Mouse (Mus musculus) ovary, postnatal 10 days (tissue): ENCODE measurements around the gene Myo10.

ENCODE experiments used
- DNase-seq: peaks from one replicate; pipeline ENCODE4 v3.0.0; 2022; ENCODE audit warnings: low spot score

Gene Myo10

GRCm38 (mm10) chr15:25723281-25724113 is 101.2 kb downstream of the Myo10 start:
- DNase-seq, result no peak

DNA sequence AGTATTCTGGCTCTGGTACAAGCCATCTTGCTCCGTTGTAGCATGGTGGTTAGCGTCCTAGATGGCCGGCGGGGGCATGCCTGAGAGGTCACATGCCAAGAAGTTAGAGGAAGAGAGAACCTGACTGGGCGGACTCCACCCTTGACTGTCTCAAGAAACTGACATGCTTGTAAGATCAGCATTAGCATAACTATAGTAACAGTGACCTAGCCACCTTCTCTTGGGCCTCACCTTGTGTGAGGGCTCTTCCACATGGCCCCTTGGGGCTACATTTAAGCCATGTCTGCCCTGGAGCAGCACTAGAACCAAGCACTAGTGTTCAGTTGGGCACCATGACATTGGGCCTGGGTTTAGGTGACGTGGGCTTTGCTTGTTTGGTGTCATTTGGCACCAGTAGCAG is 102.2 kb downstream of the Myo10 start:
- DNase-seq, result no peak

DNA sequence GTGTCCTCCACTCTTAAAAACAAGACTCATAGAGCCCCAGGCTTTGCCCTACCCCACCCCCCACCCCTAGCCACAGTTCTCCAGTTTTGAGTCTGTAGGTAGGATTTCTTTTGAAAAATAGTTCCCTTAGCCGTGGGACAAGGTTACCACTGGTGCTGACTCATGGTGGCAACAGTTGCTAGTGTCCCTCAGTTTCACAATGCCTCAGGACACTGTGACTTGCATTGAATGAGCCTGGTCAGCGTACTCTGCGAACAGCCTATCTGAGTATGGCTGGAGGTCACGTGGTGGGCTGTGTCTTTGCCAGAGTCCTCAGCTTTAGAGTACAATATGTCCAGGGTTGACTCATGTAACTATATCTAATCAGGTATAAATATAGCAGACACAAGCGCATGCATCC is 104.5 kb downstream of the Myo10 start:
- DNase-seq, result no peak

GRCm38 (mm10) chr15:25728501-25728900 is 106.2 kb downstream of the Myo10 start:
- no peak for DNase-seq

DNA sequence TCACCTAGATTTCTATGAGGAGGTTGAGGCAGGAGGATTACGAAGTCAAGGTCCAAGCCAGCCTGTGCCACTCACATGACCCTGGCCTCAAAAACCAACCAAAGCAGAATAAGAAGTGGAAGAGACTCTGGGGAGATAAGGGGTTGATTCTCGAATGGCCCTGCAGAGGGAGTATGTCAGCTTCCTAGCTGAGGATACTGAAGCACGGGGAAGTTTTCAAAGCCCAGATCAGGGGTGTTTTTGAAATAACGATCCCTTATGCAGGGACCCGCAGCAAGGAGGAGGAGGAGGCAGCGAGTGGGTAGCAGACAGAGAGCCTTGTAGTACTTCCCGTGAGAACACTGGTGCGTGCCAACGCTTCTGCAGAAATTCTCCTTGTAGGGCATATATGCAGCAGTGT is 108.7 kb downstream of the Myo10 start:
- no peak for DNase-seq

DNA sequence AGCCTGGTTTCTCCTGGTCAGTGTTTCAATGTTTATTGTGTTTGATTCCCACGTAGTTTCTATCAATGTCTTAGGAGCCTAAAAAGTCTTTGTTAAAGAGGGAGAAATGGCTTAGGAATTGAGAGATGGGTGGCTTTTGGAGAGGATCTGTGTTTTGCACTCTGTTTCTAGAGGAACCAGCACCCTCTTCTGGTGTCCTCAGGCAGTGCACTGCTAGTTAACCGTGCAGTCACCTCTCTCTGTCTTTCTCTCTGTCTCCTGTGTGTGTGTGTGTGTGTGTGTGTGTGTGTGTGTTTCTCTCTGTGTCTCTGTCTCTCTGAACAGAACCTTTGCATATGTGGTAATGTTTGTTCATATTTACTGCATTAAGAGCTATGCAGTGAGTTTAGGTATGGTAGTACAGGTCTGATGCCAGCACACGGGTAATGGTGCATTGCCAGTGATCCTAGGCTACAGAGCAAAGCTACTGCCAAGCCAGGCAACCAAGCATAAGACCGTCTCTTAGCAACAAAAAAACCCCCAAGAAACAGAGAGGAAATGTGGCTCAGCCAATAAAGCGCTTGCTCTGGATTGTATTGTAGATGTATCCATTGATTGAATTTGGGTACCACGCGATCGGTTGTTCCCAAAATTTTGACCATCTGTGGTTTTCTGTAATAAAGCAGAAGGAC is 110.6 kb downstream of the Myo10 start:
- no peak for DNase-seq

DNA sequence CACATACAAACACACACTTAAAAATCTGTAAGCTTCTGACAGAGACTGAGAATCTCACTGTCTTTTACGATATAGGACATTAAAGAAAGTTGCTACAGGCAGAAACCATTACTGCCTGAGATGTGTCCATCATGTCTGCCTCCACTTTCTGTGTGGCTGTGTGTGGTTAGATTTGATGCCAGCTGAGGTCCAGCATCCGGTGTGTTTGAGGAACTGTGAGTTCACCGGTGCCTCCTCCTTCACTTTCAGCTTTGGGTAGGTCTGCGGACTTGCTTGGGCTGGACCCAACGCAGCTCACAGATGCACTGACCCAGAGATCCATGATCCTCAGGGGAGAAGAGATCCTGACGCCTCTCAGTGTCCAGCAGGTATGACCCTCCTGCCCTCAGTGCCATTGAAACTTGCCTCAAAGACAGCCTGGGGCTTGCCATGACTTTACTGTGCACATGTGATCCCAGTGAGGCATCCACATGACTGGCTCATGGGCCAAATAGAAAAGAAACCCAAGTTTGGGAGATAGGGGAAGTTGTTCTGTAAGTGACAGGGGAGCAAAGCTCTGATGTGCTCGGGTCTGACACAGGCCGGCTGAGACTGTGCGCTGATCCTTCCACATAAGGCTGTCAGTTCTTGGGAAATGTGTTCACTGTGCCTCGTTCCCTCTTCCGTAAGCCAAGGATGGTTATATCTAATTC is 111.6 kb downstream of the Myo10 start:
- no peak for DNase-seq

DNA sequence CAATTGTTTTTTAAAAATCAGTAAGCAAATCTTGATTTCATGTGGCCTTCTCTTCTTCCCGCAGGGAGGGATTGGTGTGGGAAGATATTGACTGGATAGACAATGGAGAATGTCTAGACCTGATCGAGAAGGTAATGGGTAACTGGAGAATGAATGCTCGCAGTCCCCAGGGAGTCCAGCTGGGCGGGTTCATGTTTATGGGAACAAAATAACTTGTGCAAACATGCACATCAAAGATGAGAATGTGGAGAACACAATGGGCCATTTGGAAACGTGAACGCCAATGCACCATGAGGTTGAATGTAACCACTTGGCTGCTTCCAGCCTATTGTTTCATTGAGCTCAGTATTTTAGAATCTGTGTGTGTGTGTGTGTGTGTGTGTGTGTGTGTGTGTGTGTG is 114.2 kb downstream of the Myo10 start:
- DNase-seq, result no peak

- DNase-seq, result no peak
These were observed 117.9 kb downstream of the Myo10 start for GRCm38 (mm10) chr15:25740271-25740670.

GRCm38 (mm10) chr15:25742196-25742595 is 119.9 kb downstream of the Myo10 start:
- DNase-seq, result no peak

GRCm38 (mm10) chr15:25751510-25751909 is 129.2 kb downstream of the Myo10 start:
- no peak for DNase-seq

DNA sequence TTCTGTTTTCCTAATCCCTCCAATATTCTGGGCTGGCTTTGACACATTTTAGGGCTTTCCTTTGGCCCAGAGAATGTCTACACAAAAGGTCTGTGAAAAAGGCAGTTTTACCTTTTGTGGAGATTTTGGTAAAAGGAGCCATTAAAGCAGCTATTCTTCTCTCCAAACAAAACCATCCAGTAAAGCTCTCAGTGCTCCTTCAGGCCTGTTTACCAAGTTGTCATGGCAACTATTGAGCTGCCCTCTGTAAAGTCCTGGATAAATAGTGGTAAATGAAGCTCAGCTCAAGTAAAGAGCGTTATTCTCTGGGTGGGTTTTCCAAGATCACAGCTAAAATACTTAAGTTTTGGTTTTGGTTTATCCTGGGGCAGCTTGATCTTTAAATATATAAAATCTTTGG is 130.3 kb downstream of the Myo10 start:
- no peak for DNase-seq

DNA sequence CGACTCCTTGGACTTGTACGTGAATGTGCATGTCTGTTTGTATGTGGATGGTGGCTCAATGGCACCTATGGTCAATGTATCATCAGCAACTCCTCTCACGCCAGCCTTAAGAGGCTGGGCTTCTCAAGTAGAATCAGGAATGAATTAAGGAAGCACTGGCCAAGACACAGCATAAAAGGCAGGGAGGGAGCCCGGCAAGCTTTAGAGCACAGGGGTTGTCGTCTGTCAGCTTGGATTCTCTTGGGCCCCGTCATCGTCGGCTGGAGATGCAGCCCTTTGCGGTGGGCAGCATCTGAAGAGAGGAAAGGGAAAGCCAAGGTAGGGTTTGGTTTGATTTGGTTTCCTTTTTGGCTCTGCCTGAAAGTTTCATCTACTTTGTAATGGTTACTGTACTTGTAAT is 130.7 kb downstream of the Myo10 start:
- DNase-seq, result no peak

DNA sequence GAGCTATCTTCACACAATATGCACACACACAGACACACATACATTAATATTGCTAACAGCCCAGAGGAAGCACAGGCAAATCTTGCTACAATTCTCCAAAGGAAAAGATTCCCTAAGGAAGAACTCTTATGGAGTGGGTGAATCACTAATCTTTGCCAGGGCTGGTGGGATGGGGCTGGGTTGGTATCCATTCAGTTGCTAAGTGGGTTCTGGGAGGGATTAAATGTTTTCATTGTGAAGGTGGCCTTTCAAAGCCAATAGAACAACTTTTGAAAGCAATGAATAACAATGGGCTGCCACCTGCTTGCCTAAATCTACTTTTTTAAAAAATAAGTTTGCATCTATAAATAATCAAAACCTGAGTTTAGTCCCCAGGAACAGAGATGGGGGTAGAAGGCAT is 131.6 kb downstream of the Myo10 start:
- no peak for DNase-seq

DNA sequence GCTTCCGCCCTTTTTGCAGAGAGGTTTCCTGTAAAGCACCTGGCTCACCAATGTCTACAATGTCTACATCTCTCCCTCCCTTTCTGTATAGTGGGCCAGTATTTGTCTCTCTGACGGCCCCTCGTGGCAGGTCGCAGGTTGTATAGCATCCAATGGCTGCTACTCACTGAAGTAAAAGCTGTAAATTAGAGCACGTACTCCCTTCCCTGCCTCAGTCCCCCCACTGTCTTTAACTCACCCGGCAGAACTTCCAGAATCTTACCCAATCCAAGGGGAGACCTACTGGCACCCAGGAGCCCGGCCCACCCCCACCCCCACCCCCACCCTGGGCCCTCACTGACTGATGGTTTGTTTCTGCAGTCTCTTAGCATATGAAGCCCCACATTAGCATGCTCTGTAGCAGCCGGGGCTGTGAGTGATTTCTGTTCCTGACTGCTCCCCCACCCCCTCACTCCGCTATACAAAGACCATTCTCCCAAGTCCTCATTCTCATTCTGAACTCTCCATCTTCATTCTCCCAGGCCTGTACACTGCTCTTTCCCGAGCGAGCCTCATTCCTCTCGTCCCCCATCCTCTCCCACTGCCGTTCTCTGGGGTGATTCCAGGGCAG is 132.1 kb downstream of the Myo10 start:
- no peak for DNase-seq

DNA sequence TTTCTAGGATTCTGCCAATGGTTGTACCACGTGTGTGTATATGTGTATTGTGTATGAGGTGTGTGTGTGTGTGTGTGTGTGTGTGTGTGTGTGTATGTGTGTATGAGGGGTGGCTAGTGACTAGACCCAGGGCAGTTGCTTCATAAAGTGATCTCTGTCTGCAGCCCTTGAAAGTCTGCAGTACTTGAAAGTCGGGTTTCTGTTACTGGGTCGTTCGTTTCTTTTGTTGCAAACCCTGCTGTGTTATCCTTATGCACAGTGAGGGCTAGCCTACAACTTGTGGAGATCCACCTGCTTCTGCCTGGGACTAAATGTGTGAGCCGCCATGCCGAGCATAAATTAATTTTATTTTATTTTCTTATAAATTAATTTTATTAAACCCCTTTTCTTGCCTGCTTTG is 133.2 kb downstream of the Myo10 start:
- no peak for DNase-seq

DNA sequence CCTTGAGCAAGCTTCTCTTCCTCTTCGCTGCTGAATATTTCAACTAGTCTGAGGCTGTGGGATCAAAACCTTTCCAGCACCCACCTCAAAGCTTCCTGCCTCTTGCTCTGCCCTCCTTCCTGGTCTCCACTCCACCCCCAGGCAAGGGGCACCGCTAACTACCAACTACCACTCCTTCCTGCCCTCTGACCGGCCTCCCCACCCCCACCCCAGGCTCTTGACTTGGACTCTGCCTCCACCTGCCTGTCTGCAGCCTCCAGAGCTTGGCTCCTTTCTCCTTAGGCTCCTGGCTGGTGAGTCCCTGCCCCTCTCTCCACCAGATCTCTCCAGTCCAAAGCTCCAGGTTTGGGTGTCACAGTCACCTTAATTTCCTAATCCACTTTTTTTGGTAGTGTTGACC is 133.7 kb downstream of the Myo10 start:
- no peak for DNase-seq

- no peak for DNase-seq
These were observed 135.7 kb downstream of the Myo10 start for GRCm38 (mm10) chr15:25758037-25758436.

GRCm38 (mm10) chr15:25758500-25759086 is 136.3 kb downstream of the Myo10 start:
- no peak for DNase-seq

DNA sequence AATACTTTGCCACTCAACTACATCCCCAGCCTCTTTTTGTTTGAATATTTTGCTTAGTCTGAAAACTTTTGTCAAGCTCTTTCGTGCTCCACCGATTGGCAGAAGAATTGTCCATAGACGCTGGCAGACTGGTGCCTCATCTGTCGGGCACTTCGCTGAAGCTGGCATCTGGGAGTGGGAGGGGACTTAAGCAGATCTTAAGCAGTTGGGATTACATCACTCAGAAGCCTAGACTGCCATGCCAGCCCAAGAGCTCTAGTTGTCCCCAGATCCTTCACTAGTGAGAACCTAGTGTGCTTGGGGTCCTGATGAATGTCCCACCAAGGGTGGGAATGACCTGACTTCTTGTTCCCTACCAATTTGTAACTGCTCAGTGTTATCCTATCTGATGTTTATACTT is 138.0 kb downstream of the Myo10 start:
- no peak for DNase-seq

GRCm38 (mm10) chr15:25761049-25761448 is 138.7 kb downstream of the Myo10 start:
- DNase-seq, result no peak

DNA sequence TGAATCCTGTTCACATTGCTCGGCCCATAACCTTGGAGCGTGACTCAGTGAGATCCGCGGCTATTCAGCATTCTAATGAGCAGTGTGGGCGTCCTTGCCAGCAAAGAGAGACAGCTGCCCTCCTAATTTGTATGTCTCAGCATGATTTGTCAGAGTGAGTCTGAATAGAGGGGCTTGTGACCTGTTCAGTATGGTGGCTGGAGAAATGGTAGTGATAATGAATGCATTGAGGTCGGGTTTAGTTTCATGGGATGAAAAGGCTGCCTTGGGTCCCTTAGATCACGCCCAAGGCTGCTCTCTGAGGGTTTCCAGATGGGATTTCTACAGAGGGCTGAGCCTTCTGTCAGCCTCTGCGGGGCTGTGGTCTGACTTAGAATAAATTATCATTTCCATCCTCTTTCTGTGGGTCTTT is 139.5 kb downstream of the Myo10 start:
- DNase-seq, result no peak
